Mouse (Mus musculus): ENCODE measurements around the gene Pdlim5. TPM values are rescaled to one million over a fixed set of nuclear protein-coding genes. Genes with fewer than 3 reads are reported as not detected.

The Pdlim5 gene
- polyA plus RNA-seq, 1 experiment, result 22.6 TPM

DNA sequence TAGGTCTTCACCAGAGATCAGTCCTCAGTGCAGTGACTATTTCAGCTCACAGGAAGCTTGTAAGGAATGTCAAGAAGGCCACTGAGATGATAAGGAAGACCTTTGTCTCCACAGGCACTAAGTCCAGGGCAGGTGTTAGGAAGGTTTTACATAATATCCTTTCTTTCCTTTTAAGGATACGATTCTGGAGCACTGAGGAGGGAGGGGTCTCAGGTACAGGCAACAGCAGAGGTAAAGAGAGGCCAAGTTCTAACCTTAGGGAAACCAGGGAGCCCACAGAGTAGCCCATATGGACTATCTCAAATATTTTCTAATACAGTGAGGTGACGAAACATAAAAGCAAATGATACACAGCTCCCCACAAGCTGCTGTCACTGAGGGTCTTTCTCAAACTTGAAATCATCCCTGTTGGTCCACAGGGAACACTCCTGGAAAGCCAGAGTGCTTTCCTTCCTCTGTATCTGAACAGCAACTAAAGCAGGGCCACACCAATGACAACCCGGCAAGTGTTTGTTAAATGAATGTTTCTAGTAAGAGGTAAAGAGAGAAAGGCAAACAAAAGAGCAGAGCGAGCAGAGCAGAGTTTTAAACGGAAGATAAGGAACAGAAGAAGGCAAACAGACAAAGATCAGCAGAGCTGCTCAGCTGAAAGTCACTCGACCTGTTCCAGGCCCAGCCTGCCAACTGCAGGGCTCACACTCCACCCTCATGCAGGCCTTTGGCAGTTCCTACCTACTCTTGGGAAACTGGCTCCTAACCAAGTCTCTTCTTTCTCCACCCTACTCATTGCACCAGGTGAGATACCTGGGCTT, 55.9 kb downstream of the Pdlim5 start:
- DNase-seq (ENCODE audit: extremely low spot score in 1 of 2, low spot score in 1 of 2), result no peak

DNA sequence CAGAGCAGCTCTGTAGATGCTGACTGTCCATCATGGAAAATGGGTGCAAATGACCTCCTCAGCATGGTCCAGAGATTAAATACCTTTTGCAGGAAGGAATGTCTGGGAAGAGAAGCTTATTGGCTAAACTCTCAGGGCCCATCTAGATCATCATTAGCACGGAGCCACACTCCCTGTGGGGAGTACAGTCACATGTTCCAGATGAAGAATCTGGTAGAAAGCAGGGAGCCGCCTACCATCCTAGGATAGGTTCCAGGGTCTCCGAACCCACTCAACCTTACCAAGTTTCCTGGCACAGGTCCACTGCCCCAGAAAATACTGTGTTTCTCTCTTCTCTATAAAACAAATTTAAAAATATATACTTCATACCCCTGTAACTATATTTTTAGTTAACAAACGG, 57.4 kb downstream of the Pdlim5 start:
- DNase-seq (ENCODE audit: extremely low spot score in 1 of 2, low spot score in 1 of 2), result no peak

DNA sequence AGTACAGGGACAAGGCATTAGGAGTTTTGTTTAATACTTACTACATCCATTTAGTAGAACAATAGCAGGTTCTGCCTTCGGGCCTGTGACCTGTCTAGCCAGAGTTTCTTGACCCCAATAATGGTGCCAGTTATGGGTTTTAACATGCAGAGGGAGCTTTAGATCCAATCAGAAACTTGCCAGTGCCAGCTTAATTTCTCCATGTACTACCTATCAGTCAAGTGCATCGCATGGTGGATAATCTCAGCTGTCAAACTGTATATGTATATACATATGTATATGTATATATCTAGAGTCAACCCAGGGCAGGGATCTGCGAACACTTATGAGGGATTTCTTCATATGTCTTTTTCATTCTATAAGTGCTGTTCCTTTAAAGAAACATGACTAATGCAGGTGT, 61.0 kb downstream of the Pdlim5 start:
- DNase-seq (ENCODE audit: extremely low spot score in 1 of 2, low spot score in 1 of 2), result no peak

DNA sequence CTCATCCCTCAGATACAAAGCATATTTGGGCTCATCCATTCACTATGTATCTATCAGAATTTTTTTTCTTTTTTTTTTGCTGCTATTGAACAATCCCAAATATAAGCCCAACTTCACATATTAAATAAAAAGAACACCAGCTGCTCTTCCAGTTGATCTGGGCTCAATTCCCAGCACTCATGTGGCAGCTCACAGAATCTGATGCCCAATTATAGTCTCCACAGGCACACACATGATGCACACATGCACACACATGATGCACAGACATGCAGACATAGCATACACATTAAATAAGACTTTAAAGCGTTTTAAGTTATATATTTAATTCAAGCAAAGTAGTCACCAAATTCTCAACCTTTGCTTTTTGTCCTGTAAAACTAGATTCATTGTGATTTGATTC, 62.0 kb downstream of the Pdlim5 start:
- DNase-seq (ENCODE audit: extremely low spot score in 1 of 2, low spot score in 1 of 2), result no peak

DNA sequence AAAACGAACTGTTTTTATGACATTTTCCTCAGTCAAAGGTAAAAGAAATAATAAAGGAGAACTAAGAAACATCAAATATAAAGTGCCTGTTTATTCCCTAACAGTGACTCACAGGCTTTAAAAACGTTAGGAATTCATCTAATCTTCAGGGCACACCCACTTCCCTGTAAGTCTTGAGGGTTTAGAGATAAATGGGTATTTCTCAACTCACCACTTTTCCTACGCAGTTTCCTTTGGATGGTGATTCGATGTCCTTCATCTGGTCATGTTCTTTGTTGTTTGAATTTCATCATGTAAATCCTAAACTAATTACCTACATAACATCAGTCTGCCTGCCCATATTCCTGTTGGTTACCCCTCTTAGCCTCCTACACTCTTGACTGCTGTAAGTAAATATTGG, 62.8 kb downstream of the Pdlim5 start:
- no peak for DNase-seq (ENCODE audit: extremely low spot score in 1 of 2, low spot score in 1 of 2)

DNA sequence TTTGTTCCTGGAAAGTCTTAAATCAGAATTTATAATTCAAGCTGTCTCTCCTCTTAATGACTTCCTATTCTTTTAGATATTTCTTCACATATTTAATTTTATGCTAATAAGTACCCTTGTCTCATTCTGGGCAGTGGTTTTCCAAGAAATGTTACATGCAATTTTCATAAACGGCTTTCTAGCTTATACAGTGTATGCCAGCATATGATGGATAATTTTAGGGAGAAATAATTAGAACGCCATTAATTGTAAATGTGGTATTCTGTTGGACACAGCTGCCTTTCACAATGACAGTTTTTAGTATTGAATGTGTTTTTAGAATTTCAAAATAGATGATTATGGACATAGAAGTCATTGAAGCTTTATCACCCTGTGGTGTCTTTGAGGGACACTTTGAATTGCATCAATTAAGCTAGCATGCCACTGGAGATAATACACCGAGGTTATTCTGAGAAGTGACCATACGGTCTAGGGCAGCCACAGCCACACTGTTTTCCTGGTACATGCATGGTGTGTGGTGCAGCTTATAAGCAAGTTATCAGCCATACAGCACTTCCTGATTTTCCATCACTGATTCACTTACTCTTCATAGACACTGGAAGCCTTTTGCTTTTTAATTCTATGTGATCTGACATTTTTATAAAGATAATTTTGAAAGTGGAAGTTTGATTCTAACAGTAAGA, 63.5 kb downstream of the Pdlim5 start:
- DNase-seq (ENCODE audit: extremely low spot score in 1 of 2, low spot score in 1 of 2), result no peak

DNA sequence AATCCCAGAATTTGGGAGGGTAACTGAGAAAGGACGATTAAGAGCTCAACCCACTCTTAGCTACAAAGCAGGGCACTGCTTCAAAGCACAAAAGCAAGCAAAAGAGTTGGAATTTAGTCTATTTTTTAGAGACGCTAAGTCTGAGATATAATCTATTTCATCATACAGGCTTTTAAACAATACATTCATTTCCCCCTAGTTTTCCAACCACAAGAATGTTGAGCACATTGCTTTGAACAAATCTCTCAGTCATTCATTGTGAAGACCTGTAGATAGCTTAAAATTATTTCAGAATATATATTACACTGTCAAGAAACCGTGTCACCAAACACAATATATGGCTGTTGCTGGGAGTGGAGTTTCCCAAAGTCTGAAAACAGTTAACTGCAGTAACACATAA, 65.1 kb downstream of the Pdlim5 start:
- no peak for DNase-seq (ENCODE audit: extremely low spot score in 1 of 2, low spot score in 1 of 2)

DNA sequence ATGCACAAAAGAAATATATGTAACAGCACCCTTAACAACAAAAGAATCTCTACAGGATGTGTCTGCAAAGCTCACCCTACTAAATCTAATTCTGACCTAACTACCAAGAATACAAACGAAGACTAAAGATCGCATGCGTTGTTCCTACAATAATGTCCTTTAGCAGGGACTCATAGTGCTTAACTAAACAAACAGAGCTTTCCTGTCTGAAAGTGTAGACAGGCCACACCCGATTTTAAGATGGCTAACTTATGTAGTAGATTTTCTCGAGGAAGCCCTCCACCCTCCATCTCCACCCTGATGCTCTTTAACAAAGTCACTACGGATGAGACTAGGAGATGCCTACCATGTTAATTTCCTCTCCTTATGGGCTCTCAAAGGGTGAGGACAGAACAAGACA, 71.9 kb downstream of the Pdlim5 start:
- DNase-seq (ENCODE audit: extremely low spot score in 1 of 2, low spot score in 1 of 2), result no peak

DNA sequence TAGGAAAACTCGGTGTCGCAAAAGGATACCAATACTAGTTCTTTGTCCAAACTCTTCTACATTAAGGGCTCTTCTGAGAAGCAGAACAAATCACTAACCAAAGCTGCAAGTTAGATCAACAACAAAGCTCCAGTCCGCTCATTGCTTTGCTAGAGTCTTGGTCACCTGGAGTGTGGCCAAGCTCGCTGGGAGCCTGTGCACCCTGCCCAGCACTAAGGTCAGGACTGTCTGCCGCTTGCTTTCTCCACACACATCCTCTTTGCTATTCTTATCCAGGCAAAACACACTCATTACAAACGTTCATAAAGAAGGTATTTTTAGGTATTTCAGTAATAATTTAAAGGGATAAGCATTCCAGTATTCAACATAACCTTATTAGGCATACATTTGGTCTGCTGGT, 73.6 kb downstream of the Pdlim5 start:
- peak in 1 of 2 experiments; percentile 35 for DNase-seq (ENCODE audit: extremely low spot score in 1 of 2, low spot score in 1 of 2)

DNA sequence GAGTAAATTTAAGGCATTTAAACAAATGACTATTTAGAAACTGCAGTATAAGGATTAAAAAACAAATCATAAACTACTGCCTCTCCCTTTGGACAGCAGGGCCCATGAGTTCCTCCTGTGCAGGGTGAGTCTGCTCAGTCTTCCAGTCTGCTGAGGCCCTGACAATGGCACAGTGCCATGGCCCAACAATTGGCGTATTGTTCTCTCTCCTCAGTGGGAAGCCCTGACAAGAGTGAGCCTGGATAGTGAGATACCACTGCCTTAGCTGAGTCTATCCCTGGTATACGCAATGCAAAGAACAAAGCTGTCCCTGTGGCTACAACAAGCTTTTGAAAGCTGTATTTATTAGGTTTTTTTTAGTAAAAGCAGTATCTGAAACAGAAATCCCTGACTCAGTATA, 77.3 kb downstream of the Pdlim5 start:
- DNase-seq (ENCODE audit: extremely low spot score in 1 of 2, low spot score in 1 of 2), result peak; percentile 29 to 72

DNA sequence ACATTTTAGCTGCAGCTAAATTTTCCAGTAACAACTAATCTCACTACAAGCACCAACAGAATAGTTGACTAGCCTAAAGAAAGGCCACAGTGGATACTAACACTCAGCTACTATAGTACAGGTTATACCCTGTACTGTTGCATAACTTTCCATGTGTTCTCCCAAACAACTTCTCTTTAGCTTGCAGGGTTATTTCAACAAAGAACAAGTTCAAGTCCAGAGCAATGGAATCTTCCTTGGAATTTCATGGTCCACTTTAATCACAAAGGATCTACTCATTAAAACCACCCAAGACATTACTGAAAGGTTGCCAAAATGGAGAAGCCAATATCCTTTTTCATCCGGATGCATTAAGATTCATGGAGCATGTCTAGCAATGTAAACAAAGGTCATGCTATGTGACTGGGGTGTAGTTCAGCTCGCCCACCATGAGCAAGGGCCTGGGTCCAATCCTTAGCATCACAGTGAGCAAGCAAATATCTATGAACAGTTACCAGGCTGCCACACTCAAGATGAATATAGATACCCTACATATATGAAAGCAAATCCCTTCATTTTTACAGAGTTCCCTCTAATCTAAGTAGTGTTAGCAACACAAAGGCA, 79.3 kb downstream of the Pdlim5 start:
- DNase-seq (ENCODE audit: extremely low spot score in 1 of 2, low spot score in 1 of 2), result no peak

DNA sequence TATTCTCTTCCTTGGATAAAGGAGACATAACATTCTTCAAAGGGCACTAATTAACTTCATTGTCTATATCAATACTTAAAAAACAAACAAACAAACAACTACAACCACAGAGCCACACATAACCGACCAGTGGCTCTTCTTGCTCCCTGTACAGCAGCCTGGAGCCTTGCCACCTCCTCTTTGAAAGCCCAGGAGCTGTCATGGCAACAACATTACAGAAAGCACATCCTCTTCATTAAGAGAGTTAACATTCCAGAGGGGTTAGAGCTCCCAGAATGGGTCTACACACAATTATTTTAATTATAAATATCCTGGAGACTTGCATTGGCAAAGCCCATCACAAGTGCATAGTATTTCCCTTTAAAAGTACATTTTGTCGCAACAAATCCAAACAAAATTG, 84.4 kb downstream of the Pdlim5 start:
- no peak for DNase-seq (ENCODE audit: extremely low spot score in 1 of 2, low spot score in 1 of 2)

DNA sequence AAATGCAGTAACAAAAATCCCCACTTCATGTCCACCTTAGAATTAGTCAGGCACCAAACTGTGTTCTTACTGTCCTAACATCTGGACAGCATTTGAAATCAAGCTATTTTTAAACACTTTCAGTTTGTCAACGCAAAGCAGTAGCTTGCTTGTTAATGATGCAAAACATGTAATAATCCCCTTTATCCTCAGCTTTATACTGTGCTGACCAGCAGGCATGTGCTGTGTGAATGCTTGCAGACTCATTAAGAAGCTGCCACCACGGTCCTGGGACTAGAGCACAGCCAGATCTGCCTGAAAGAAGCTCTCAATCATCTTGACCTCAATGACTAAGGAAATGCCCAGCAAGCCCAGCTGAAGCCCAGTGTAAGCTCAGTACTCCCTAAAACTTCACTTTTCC, 85.0 kb downstream of the Pdlim5 start:
- DNase-seq (ENCODE audit: extremely low spot score in 1 of 2, low spot score in 1 of 2), result no peak

DNA sequence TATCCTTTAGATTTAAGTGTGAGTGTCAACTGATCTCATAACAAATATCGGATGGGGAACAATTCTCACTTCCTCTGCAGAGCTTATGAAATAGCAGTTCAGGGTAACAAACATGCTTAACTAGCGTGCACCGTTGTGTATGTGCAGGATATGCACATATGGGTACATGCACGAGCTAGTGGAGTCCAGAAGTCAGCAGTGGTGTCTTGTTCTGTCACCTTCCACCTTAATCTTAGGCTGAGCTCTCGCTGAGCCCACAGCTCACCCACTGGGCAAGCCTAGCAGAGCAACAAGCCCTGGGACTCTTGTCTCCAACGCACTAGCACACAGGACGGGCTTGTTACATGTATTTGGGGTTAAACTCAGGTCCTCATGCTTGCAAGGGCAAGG, 100.2 kb downstream of the Pdlim5 start:
- no peak for DNase-seq (ENCODE audit: extremely low spot score in 1 of 2, low spot score in 1 of 2)

DNA sequence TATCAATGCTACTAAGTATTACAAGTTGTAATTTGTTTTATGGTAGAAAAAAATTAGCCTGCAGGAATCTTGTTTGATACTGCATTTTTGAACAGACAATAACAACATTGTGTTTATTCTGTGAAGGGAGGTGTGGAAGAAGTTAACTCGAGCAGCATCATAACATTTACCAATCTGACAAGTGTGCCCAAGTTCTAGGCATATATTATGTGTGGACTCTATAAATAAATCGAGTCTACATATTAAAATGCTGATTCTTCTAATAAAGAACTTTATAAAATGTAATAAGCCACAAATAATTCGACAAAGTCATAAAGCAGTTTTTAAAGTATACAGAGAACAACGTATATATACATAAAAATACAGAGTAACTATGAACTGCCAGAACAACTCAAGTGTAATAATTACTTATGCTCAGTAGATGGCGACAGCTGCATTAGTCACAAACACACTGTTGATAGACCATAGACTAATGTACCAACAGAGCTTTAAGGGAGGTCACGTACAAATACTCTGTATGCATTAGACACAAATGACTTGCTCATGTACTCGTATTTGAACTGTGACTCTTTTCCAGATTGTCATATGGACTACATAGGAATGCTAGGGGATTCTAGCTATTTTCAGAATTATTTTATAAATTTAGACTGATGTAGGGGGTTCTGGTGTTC, 100.7 kb downstream of the Pdlim5 start:
- peak in 1 of 2 experiments; percentile 83 for DNase-seq (ENCODE audit: extremely low spot score in 1 of 2, low spot score in 1 of 2)

DNA sequence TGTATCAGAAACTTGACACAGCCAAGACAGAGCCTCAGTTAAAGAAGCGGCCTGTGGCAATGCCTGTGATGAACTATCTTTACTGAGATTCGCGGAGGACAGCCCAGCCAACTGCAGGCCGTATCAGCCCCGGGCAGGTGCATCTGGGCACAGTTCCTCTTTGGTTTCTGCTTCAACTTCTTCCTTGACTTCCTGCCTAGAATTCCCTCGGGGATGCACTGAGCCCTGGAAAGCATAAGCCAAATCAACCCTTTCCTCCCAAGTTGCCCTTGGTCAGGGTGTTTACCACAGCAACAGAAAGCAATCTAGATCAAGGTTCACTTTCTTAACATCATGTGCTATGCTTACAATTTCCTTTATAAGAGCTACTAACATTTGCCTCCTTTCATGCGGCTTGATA, 101.9 kb downstream of the Pdlim5 start:
- DNase-seq (ENCODE audit: extremely low spot score in 1 of 2, low spot score in 1 of 2), result no peak

DNA sequence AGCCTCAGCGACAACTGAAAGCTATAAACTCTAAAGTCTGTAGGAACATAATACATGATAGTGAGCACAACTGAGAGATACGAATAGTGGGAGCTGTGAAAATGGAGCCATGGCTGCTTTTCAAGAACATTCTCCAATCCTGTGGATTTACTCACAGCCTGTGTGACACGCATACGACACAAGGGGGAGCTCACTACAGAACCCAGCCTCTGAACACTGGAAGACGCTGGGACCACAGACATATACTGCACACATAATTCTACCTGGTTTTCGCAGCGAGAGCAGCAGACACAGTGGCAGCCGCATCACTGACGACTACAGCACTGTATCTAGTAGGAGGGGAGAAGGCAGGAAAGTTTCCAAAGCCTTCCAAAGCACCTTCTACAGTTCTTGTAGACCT, 112.8 kb downstream of the Pdlim5 start:
- peak; percentile 50 to 87 for DNase-seq (ENCODE audit: extremely low spot score in 1 of 2, low spot score in 1 of 2)

DNA sequence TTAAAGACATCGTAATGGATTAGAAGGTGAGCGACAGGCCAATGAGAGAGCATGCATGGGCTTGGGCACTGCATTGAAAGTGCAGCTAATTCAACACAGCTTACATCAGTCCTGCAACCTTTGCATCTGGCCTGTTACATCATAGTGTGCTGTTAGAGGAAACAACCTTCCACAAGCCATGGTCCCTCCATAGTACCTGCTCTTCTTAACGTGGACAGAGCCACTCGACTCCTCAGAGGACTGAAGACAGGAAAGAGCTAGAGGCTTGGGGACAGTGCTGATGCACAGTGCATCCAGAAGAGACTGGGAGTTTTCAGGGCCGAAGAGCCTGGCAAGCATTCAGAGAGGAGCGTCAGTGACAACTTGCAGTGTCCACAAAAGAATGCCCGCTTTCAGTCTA, 113.8 kb downstream of the Pdlim5 start:
- no peak for DNase-seq (ENCODE audit: extremely low spot score in 1 of 2, low spot score in 1 of 2)

DNA sequence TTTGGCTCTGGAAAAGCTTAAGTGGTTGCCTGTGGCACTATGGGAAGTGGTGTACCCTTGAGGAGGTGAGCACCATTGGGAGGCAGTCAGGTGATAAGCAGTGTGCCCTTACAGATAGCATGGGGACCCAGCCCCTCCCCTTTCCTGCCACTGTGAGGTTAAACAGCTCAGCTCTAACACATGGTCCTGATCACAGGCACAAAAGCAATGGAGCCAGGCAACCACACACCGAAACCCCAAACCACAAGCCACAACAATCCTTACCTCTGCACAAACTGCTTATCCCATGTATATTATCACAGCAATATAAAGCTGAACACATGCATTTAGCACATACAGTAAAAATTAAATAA, 114.4 kb downstream of the Pdlim5 start:
- DNase-seq (ENCODE audit: extremely low spot score in 1 of 2, low spot score in 1 of 2), result no peak

DNA sequence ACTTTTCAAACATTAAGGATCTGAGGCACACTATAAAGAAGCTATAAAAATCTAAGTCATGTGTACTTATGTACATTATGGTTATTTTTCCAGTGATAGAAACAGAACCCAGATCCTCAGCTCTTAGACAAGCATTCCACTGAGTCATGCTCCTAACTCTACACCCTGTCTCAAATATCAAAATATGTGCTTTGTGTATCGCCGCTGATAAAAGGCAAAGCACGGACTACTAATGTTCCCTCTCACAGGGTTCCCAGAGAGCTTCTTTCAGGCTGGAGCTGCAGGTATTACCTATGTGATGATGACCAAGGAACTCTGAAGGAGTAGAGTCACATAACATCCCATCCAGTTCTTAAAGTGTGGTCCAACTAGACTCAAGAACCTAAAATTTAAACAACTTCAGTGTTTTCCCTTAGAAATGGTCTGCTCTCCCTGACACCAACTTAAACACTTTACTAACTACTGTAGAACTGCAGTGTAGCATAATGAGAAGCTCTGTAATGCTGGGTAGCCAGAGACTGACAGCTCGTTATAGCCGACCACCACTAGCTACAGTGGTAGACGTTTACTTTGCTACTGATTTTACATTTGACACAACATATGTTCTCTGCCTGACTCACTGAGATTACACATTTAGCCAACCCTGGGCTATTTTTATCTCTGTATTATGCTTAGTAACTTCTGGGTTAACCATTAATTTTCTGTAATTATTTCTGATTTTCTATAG, 115.0 kb downstream of the Pdlim5 start:
- no peak for DNase-seq (ENCODE audit: extremely low spot score in 1 of 2, low spot score in 1 of 2)

DNA sequence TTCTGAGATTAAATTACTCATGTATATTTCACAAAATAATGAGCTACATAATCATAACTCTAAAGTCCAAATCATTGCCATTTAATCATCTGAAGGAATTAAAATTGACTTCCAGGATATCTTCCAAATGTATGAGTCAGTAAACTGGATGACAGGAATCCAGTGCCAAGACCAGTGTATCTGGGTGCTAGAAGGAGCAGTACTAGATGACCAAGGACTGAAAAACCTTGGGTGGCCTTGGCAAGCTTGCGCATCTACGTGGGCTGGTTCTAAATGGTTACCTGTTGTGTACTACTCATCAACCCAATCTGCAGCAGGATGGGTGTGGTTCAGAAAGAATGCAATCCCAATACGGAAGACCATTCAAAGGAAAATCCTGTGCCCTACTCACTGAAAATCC, 116.5 kb downstream of the Pdlim5 start:
- DNase-seq (ENCODE audit: extremely low spot score in 1 of 2, low spot score in 1 of 2), result no peak

Measured in frontal cortex, adult 2 months (tissue).